Mouse (Mus musculus) embryonic facial prominence, embryonic 12.5 days (tissue): ENCODE data around the gene Fam155a. TPM values are rescaled to one million over a fixed set of nuclear protein-coding genes. Genes with fewer than 3 reads are reported as not detected.

ENCODE experiments used
- ATAC-seq: fragments of 200-750 bp; cut with Nextera tagmentation; 2 replicates; pipeline ENCODE4 v1.8.0; 2017; ENCODE audit not compliant: insufficient number of reproducible peaks, insufficient read depth, low FRiP score, low TSS enrichment
- H3K27ac ChIP-seq: fragments of 300-500 bp; sonication (generic); 2 replicates; pipeline ENCODE4 v1.5.1; 2016; ENCODE audit warnings: mild to moderate bottlenecking
- H3K27me3 ChIP-seq: fragments of 300-500 bp; sonication (generic); 2 replicates; pipeline ENCODE4 v1.6.1; 2016; ENCODE audit warnings: mild to moderate bottlenecking, moderate library complexity
- H3K36me3 ChIP-seq: fragments of 300-500 bp; sonication (generic); 2 replicates; pipeline ENCODE4 v1.6.1; 2016; ENCODE audit warnings: mild to moderate bottlenecking
- H3K4me1 ChIP-seq: fragments of 300-500 bp; sonication (generic); 2 replicates; pipeline ENCODE4 v1.6.1; 2016
- H3K4me2 ChIP-seq: fragments of 300-500 bp; sonication (generic); replicated peaks from 2 replicates; pipeline ENCODE4 v1.6.1; 2016; ENCODE audit warnings: mild to moderate bottlenecking, moderate library complexity
- H3K4me3 ChIP-seq: fragments of 300-500 bp; sonication (generic); 2 replicates; pipeline ENCODE4 v1.5.1; 2016; ENCODE audit warnings: mild to moderate bottlenecking
- H3K9ac ChIP-seq: fragments of 300-500 bp; sonication (generic); 2 replicates; pipeline ENCODE4 v1.6.1; 2016; ENCODE audit warnings: mild to moderate bottlenecking, moderate library complexity
- H3K9me3 ChIP-seq: fragments of 300-500 bp; sonication (generic); 2 replicates; pipeline ENCODE4 v1.6.1; 2016; ENCODE audit warnings: mild to moderate bottlenecking, moderate library complexity
- WGBS: fragments of 180-500 bp; shearing (Covaris S2); methylation state at CpG from one replicate; pipeline ENCODE4 v1.1.7; 2016; 5-methylcytosine and 5-hydroxymethylcytosine counted together
- polyA plus RNA-seq: library from polyadenylated mRNA; unstranded; fragments of >200 nt; fragmentation: Nextera tagmentation; extraction: Ambion mirVana; gene quantifications from 2 replicates; pipeline ENCODE4 v1.2.1, GENCODE M21; 2016

Gene Fam155a
- polyA plus RNA-seq, 1 experiment from 2014 or later: 1.3 TPM

GRCm38 (mm10) chr8:9654826-9655225 lies 116.1 kb downstream of the Fam155a start:
- ATAC-seq: no peak
- Histone ChIP-seq H3K9me3 (no peaks in the 10 kb centered on the region), H3K4me2 (no peak overlapping the region), H3K4me3 (no peak overlapping the region), H3K27me3 (no peaks in the 10 kb centered on the region), H3K9ac (no peak overlapping the region), H3K4me1 (no peaks in the 10 kb centered on the region), H3K36me3 (no peaks in the 10 kb centered on the region), H3K27ac (no peak overlapping the region)
- 86% methylated on average over 6 of the region's 6 CpGs for WGBS

GRCm38 (mm10) chr8:9653643-9654042 lies 117.3 kb downstream of the Fam155a start:
- Histone ChIP-seq H3K36me3 (no peaks in the 10 kb centered on the region), H3K27ac (no peak overlapping the region), H3K4me2 (no peak overlapping the region), H3K9me3 (no peaks in the 10 kb centered on the region), H3K9ac (no peak overlapping the region), H3K27me3 (no peaks in the 10 kb centered on the region), H3K4me3 (no peak overlapping the region), H3K4me1 (no peaks in the 10 kb centered on the region)
- 35% methylated on average over 1 of the region's 1 CpGs for WGBS
- ATAC-seq: no peak

GRCm38 (mm10) chr8:9638162-9638561 lies 132.8 kb downstream of the Fam155a start:
- no peaks in the 10 kb centered on the region for H3K36me3 ChIP-seq
- H3K27ac ChIP-seq: no peak overlapping the region
- H3K4me1 ChIP-seq: no peaks in the 10 kb centered on the region
- H3K9me3 ChIP-seq: no peaks in the 10 kb centered on the region
- no peak overlapping the region for H3K9ac ChIP-seq
- no peak overlapping the region for H3K4me3 ChIP-seq
- 77% methylated on average over 2 of the region's 2 CpGs for WGBS
- ATAC-seq: no peak
- no peak overlapping the region for H3K4me2 ChIP-seq
- H3K27me3 ChIP-seq: no peaks in the 10 kb centered on the region

GRCm38 (mm10) chr8:9635240-9635639 lies 135.7 kb downstream of the Fam155a start:
- Histone ChIP-seq H3K9ac (no peak overlapping the region), H3K9me3 (no peaks in the 10 kb centered on the region), H3K27me3 (no peaks in the 10 kb centered on the region), H3K36me3 (no peaks in the 10 kb centered on the region), H3K27ac (no peak overlapping the region), H3K4me3 (no peak overlapping the region), H3K4me1 (no peaks in the 10 kb centered on the region), H3K4me2 (no peak overlapping the region)
- 64% methylated on average over 5 of the region's 5 CpGs for WGBS
- no peak for ATAC-seq

- no peaks in the 10 kb centered on the region for H3K27me3 ChIP-seq
- no peaks in the 10 kb centered on the region for H3K4me1 ChIP-seq
- no peak overlapping the region for H3K4me3 ChIP-seq
- H3K9ac ChIP-seq: no peak overlapping the region
- no peak for ATAC-seq
- no peaks in the 10 kb centered on the region for H3K9me3 ChIP-seq
- H3K27ac ChIP-seq: no peak overlapping the region
- 72% methylated on average over 6 of the region's 6 CpGs for WGBS
- H3K4me2 ChIP-seq: no peak overlapping the region
- no peaks in the 10 kb centered on the region for H3K36me3 ChIP-seq
Observed at GRCm38 (mm10) chr8:9607086-9607701, 163.8 kb downstream of the Fam155a start.

GRCm38 (mm10) chr8:9596003-9596402 lies 175.0 kb downstream of the Fam155a start:
- Histone ChIP-seq H3K4me3 (no peak overlapping the region), H3K36me3 (no peaks in the 10 kb centered on the region), H3K4me2 (no peak overlapping the region), H3K4me1 (no peaks in the 10 kb centered on the region), H3K27me3 (no peaks in the 10 kb centered on the region), H3K9me3 (no peaks in the 10 kb centered on the region), H3K27ac (no peak overlapping the region), H3K9ac (no peak overlapping the region)
- ATAC-seq: no peak
- WGBS: 76% methylated on average over 3 of the region's 3 CpGs

- ATAC-seq: no peak
- H3K4me2 ChIP-seq: no peak overlapping the region
- no peaks in the 10 kb centered on the region for H3K36me3 ChIP-seq
- H3K4me3 ChIP-seq: no peak overlapping the region
- no peaks in the 10 kb centered on the region for H3K4me1 ChIP-seq
- no peaks in the 10 kb centered on the region for H3K27me3 ChIP-seq
- no peaks in the 10 kb centered on the region for H3K9me3 ChIP-seq
- WGBS: 73% methylated on average over 6 of the region's 6 CpGs
- no peak overlapping the region for H3K27ac ChIP-seq
- H3K9ac ChIP-seq: no peak overlapping the region
Observed at GRCm38 (mm10) chr8:9581836-9582235, 189.1 kb downstream of the Fam155a start.

GRCm38 (mm10) chr8:9580192-9580591 lies 190.8 kb downstream of the Fam155a start:
- no peak overlapping the region for H3K9ac ChIP-seq
- no peaks in the 10 kb centered on the region for H3K27me3 ChIP-seq
- no peak for ATAC-seq
- H3K9me3 ChIP-seq: no peaks in the 10 kb centered on the region
- no peak overlapping the region for H3K27ac ChIP-seq
- WGBS: 22% methylated on average over 3 of the region's 3 CpGs
- H3K4me3 ChIP-seq: no peak overlapping the region
- H3K36me3 ChIP-seq: no peaks in the 10 kb centered on the region
- H3K4me1 ChIP-seq: no peaks in the 10 kb centered on the region
- H3K4me2 ChIP-seq: no peak overlapping the region

- Histone ChIP-seq H3K4me1 (no peaks in the 10 kb centered on the region), H3K9ac (no peak overlapping the region), H3K4me2 (no peak overlapping the region), H3K27me3 (no peaks in the 10 kb centered on the region), H3K9me3 (no peaks in the 10 kb centered on the region), H3K4me3 (no peak overlapping the region), H3K36me3 (no peaks in the 10 kb centered on the region), H3K27ac (no peak overlapping the region)
- 75% methylated on average over 2 of the region's 2 CpGs for WGBS
- ATAC-seq: no peak
Observed at GRCm38 (mm10) chr8:9571977-9572376, 199.0 kb downstream of the Fam155a start.

GRCm38 (mm10) chr8:9569516-9570170 lies 201.3 kb downstream of the Fam155a start:
- Histone ChIP-seq H3K9me3 (no peaks in the 10 kb centered on the region), H3K9ac (no peak overlapping the region), H3K4me3 (no peak overlapping the region), H3K4me2 (no peak overlapping the region), H3K27me3 (no peaks in the 10 kb centered on the region), H3K4me1 (no peaks in the 10 kb centered on the region), H3K27ac (no peak overlapping the region), H3K36me3 (no peaks in the 10 kb centered on the region)
- WGBS: 77% methylated on average over 4 of the region's 4 CpGs
- no peak for ATAC-seq

GRCm38 (mm10) chr8:9549199-9549598 lies 221.8 kb downstream of the Fam155a start:
- 86% methylated on average over 3 of the region's 3 CpGs for WGBS
- Histone ChIP-seq H3K9me3 (no peaks in the 10 kb centered on the region), H3K4me2 (no peak overlapping the region), H3K4me1 (no peaks in the 10 kb centered on the region), H3K27ac (no peak overlapping the region), H3K4me3 (no peak overlapping the region), H3K27me3 (no peaks in the 10 kb centered on the region), H3K9ac (no peak overlapping the region), H3K36me3 (no peaks in the 10 kb centered on the region)
- no peak for ATAC-seq

- WGBS: 80% methylated on average over 2 of the region's 2 CpGs
- no peak overlapping the region for H3K4me2 ChIP-seq
- no peak for ATAC-seq
- H3K27me3 ChIP-seq: no peaks in the 10 kb centered on the region
- no peak overlapping the region for H3K27ac ChIP-seq
- no peaks in the 10 kb centered on the region for H3K9me3 ChIP-seq
- H3K36me3 ChIP-seq: no peaks in the 10 kb centered on the region
- no peak overlapping the region for H3K4me3 ChIP-seq
- H3K4me1 ChIP-seq: no peaks in the 10 kb centered on the region
- H3K9ac ChIP-seq: no peak overlapping the region
Observed at GRCm38 (mm10) chr8:9547558-9547954, 223.4 kb downstream of the Fam155a start.
